Mouse (Mus musculus) neural tube, embryonic 14.5 days (tissue): Measurements from ENCODE around the gene Ms4a1. TPM values are rescaled to one million over a fixed set of nuclear protein-coding genes. Genes with fewer than 3 reads are reported as not detected.

Experiments
- ATAC-seq: fragments of 200-750 bp; cut with Nextera tagmentation; 2 replicates; pipeline ENCODE4 v1.8.0; 2017; ENCODE audit warnings: low read depth, mild to moderate bottlenecking, moderate TSS enrichment, moderate library complexity
- H3K27ac ChIP-seq: fragments of 300-500 bp; sonication (generic); 2 replicates; pipeline ENCODE4 v1.5.1; 2014; ENCODE audit warnings: low read depth, mild to moderate bottlenecking, control low read depth, low read length, moderate library complexity, mixed read lengths
- H3K27me3 ChIP-seq: fragments of 300-500 bp; sonication (generic); 2 replicates; pipeline ENCODE4 v1.6.1; 2014; ENCODE audit warnings: low read length; ENCODE audit not compliant: control insufficient read depth, insufficient read depth
- H3K36me3 ChIP-seq: fragments of 300-500 bp; sonication (generic); 2 replicates; pipeline ENCODE4 v1.6.1; 2014; ENCODE audit warnings: low read length, mixed read lengths; ENCODE audit not compliant: control insufficient read depth, insufficient read depth
- H3K4me1 ChIP-seq: fragments of 300-500 bp; sonication (generic); 2 replicates; pipeline ENCODE4 v1.6.1; 2014; ENCODE audit warnings: low read length; ENCODE audit not compliant: control insufficient read depth, insufficient read depth
- H3K4me2 ChIP-seq: fragments of 300-500 bp; sonication (generic); 2 replicates; pipeline ENCODE4 v1.6.1; 2014; ENCODE audit warnings: mild to moderate bottlenecking, low read depth, low read length, control low read depth
- H3K4me3 ChIP-seq: fragments of 300-500 bp; sonication (generic); 2 replicates; pipeline ENCODE4 v1.5.1; 2014; ENCODE audit warnings: low read depth, low read length, control low read depth, mixed read lengths
- H3K9ac ChIP-seq: fragments of 300-500 bp; sonication (generic); replicated peaks from 2 replicates; pipeline ENCODE4 v1.6.1; 2014; ENCODE audit warnings: low read depth, mild to moderate bottlenecking, control low read depth, low read length, mixed read lengths
- H3K9me3 ChIP-seq: fragments of 300-500 bp; sonication (generic); 2 replicates; pipeline ENCODE4 v1.6.1; 2016; ENCODE audit warnings: low read length; ENCODE audit not compliant: control insufficient read depth
- WGBS: fragments of 180-500 bp; shearing (Covaris S2); extraction: QIAGEN DNeasy Blood & Tissue Kit; methylation state at CpG from one replicate; pipeline ENCODE4 v1.1.7; 2014; 5-methylcytosine and 5-hydroxymethylcytosine counted together
- polyA plus RNA-seq: library from polyadenylated mRNA; unstranded; fragments of >200 nt; fragmentation: Nextera tagmentation; extraction: Ambion mirVana; gene quantifications from 2 replicates; pipeline ENCODE4 v1.2.1, GENCODE M21; 2014

Ms4a1 gene
- polyA plus RNA-seq, 1 experiment from 2014 or later = not detected

DNA sequence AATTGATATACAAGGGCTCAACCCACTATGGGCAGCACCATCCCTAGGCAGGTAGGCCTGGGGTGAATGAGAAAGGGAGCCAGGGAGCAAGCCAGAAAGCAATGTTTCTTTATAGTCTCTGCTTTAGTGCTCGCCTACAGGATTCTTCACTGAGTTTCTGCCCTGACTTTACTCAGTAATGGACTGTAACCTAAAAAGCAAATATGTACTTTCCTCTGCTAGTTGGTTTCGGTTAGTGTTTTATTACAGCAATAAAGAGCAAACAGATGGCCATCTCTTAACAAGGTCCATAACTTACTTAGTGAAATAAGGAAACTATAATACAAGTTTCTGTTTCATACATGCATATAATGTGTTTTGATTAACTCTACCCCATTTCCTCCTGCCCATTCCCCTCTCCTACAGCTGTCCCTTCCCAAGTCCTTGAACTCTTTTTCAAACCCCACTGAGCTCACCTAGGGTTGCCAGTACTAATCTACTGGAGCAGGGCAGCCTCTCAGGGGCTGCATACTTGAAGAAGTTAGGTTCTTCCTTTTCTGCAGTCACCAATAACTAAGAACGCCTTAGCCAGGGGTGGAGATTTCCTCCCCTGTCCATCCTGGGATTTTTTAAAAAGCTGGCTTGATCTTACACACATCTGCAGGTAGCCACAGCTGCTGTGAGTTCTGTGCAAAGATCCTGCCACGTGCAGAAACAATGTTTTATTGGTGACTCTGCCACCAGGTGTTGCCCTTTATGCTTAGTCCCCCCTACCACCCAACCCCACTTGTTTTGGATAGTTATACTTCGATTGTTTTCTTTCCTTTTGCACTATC lies 30.9 kb downstream of the Ms4a1 start:
- 71% methylated on average over 5 of the region's 5 CpGs for WGBS

GRCm38 (mm10) chr19:11234244-11234643 lies 31.8 kb downstream of the Ms4a1 start:
- Histone ChIP-seq H3K27me3 (no peaks in the 10 kb centered on the region), H3K4me3 (no peak overlapping the region), H3K9me3 (no peaks in the 10 kb centered on the region), H3K4me2 (no peak overlapping the region), H3K36me3 (no peaks in the 10 kb centered on the region), H3K9ac (no peak overlapping the region), H3K4me1 (no peaks in the 10 kb centered on the region), H3K27ac (no peak overlapping the region)
- 86% methylated on average over 5 of the region's 5 CpGs for WGBS
- ATAC-seq = no peak

More for the DNA sequence above, 30.9 kb downstream of the Ms4a1 start:
- Histone ChIP-seq H3K9ac (no peak overlapping the region), H3K9me3 (no peaks in the 10 kb centered on the region), H3K4me1 (no peaks in the 10 kb centered on the region), H3K36me3 (no peaks in the 10 kb centered on the region), H3K4me3 (no peak overlapping the region), H3K4me2 (no peak overlapping the region), H3K27ac (no peak overlapping the region), H3K27me3 (no peaks in the 10 kb centered on the region)
- no peak for ATAC-seq

DNA sequence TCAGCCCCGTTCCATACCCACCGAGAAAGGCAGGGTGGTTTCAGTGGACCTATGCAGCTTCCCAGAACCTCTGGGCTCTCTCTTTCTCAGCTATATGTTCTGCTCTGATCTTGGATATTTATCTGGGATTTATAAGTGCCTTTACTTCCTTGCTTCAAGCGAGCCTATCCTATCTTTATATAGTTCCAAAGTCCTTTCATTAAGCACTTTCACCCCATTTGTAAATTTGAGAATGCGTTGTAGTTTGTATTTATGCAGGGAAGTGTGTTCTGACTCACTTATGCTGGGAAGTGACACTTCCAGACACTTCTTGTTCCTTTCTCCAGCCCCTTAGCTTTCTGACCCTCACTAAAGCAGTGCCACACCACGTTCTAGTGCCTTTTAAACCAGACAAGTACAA lies 33.7 kb downstream of the Ms4a1 start, which contains the start of gene Ms4a12:
Gene Ms4a12, minus strand, starts transcription at position 101 of the 400 bp plus-strand sequence.
- H3K9me3 ChIP-seq = no peaks in the 10 kb centered on the region
- H3K36me3 ChIP-seq = no peaks in the 10 kb centered on the region
- no peak within 1 kb of the TSS for H3K4me2 ChIP-seq
- 78% methylated on average over 5 of the region's 5 CpGs for WGBS
- no peaks in the 10 kb centered on the region for H3K27me3 ChIP-seq
- no peak within 1 kb of the TSS for H3K4me3 ChIP-seq
- no peak within 1 kb of the TSS for H3K9ac ChIP-seq
- H3K27ac ChIP-seq = no peak within 1 kb of the TSS
- no peak for ATAC-seq
- no peaks in the 10 kb centered on the region for H3K4me1 ChIP-seq

Other genes starting within 250 kb of the Ms4a1 start
- gene Ms4a18, start 248.2 kb downstream of the Ms4a1 start, polyA plus RNA-seq = not detected in 2 replicates
- gene Ms4a8a, start 185.1 kb downstream of the Ms4a1 start, polyA plus RNA-seq = not detected in 2 replicates
- gene 1700017D01Rik, start 135.4 kb downstream of the Ms4a1 start, polyA plus RNA-seq = not detected in 2 replicates
- not detected in 2 replicates for gene 1700025F22Rik, start 100.9 kb downstream of the Ms4a1 start, polyA plus RNA-seq
- not detected in 2 replicates for gene Ms4a13, start 69.5 kb downstream of the Ms4a1 start, polyA plus RNA-seq
- not detected in 2 replicates for gene Ms4a12, start 33.8 kb downstream of the Ms4a1 start, polyA plus RNA-seq
- not detected in 2 replicates for gene Ms4a5, start 17.6 kb upstream of the Ms4a1 start, polyA plus RNA-seq
- gene Ms4a14, start 48.2 kb upstream of the Ms4a1 start, polyA plus RNA-seq = 0.06 TPM in 1 of 2 replicates, not detected in the other
- 0.63 and 4.0 TPM in 2 replicates for gene Ms4a7, start 69.9 kb upstream of the Ms4a1 start, polyA plus RNA-seq
- gene Ms4a4a, start 109.3 kb upstream of the Ms4a1 start, polyA plus RNA-seq = 2.6 TPM in 1 of 2 replicates, not detected in the other
- not detected in 2 replicates for gene Ms4a4c, start 138.5 kb upstream of the Ms4a1 start, polyA plus RNA-seq
- not detected in 2 replicates for gene Ms4a4b, start 177.3 kb upstream of the Ms4a1 start, polyA plus RNA-seq
- gene Ms4a6c, start 203.1 kb upstream of the Ms4a1 start, polyA plus RNA-seq = 0.46 and 2.2 TPM in 2 replicates
- not detected in 2 replicates for gene Gm8369, start 219.7 kb upstream of the Ms4a1 start, polyA plus RNA-seq